Comparison of ENCODE assay signal across 20 mouse cellular contexts in genomic region chr10:41677396-41677795, GRCm38 (mm10). TPM values are rescaled to one million over a fixed set of nuclear protein-coding genes. Genes with fewer than 3 reads are reported as not detected.
DNase-seq lines count a peak whose midpoint lies in the region; ATAC-seq lines count a peak whose summit lies in the region.
"Had no signal": no experiment of that assay in that cellular context is flagged by ENCODE, and none has a peak within 500 bp of the region (broad histone marks: within the 10 kb centered on the region; RNA-seq: fewer than 3 reads in every experiment).

No protein-coding gene starts in this region.

- ATAC-seq in megakaryocyte progenitor cell, adult 5-6 weeks (replicated peaks; ENCODE audit: poor library complexity): no peak
- ATAC-seq: CD4-positive, CD25-positive, alpha-beta regulatory T cell, adult 4 months; forebrain, postnatal 0 days; hindbrain, postnatal 0 days; intestine, embryonic 16.5 days had no signal

- DNase-seq in kidney, adult 18-20 months: peak; percentile 28
- DNase-seq in kidney, postnatal 10 days: no peak
- DNase-seq in 3134 (ENCODE audit: extremely low read depth, insufficient read length, low spot score): peak; percentile 19
- DNase-seq in 416B (ENCODE audit: low read depth): peak; percentile 27
- DNase-seq in kidney, postnatal 14 days: peak; percentile 27
- DNase-seq in left cerebral cortex, adult 9 months (ENCODE audit: low spot score in 2 of 2): no peak
- DNase-seq: adrenal gland, adult 8-10 months; forebrain, postnatal 0 days; gastrocnemius, postnatal 14 days; heart, postnatal 10 days; lung, adult 18-20 months; lung, postnatal 14 days; midbrain, embryonic 14.5 days; right cerebral cortex, postnatal 25 days; spleen, adult 18-20 months; thymus, postnatal 14 days had no signal

RNA-seq across cellular contexts. Expression of gene Ccdc162, which starts 39.0 kb away (rescaled TPM):
- 0.47 and 0.56 TPM in 2 replicates for total RNA-seq in megakaryocyte progenitor cell, adult 5-6 weeks (2015)
- total RNA-seq in megakaryocyte progenitor cell, adult 5-6 weeks (2017): 1.2 and 2.1 TPM in 2 replicates

Comparison
In these comparisons a context has a peak if more than half of its experiments do, and no peak if none do; other contexts are left out.
1. DNase-seq: peak in kidney, adult 18-20 months (single experiment), 3134 (single experiment), 416B (single experiment) and kidney, postnatal 14 days (single experiment); none in kidney, postnatal 10 days (single experiment) and left cerebral cortex, adult 9 months (0 of 2).